In the genomic region with DNA sequence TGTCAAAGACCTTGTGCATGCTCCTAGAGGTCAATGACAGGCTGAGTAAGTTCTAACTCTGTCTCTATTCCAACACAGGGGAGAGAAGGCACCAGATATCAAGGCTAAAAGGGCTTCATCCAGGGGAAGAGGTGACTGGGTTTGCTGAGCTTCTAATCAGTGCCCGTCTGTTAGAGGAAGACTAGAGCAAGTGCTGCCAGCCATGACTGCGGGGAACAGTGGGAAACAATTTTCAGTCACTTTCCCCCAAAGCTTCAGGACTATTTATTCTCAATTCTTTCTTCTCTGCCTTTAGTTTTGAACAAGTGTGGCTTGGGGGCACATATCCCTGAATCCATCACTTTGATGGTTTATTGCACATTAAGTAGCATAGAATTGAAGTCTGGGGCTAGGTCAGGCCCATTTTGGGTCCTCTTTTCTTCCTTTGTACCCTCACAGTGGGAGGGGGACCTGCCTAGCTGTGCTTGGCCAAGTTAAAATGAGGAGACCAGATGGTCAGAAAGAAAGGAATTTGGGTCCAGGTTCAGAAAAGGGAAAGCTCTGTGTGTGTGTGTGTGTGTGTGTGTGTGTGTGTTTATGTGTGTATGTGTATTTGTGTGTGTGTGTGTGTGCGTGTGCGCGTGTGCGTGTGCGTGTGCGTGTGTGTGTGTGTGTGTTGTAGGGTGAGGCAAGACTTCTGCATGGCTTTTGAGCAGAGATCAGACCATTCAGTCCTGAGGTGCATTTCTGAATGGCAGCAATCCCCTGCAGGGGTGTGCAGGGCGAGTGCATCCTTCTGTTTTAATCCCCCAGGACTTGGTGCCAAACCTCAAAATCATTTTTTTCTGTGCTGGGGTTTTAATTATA, we compare ENCODE assay signal across 10 mouse cellular contexts.
A peak's percentile ranks its signal among the peaks of the same experiment; 100 is the strongest.
DNase-seq lines count a peak whose midpoint lies in the region; ATAC-seq and TF ChIP-seq lines count a peak whose summit lies in the region.
"Had no signal": no experiment of that assay in that cellular context is flagged by ENCODE, and none has a peak within 500 bp of the region (broad histone marks: within the 10 kb centered on the region; RNA-seq: fewer than 3 reads in every experiment).

No protein-coding gene starts in this region.

- H3K27me3 ChIP-seq in embryonic facial prominence, embryonic 10.5 days (replicated peaks; ENCODE audit: low read depth, poor library complexity, severe bottlenecking) = no peaks in the 10 kb centered on the region
- no peaks in the 10 kb centered on the region for H3K27me3 ChIP-seq in hindbrain, embryonic 13.5 days
- H3K27me3 ChIP-seq in liver, embryonic 11.5 days (replicated peaks; ENCODE audit: control insufficient read depth, insufficient read depth, low read length) = no peaks in the 10 kb centered on the region
- no peaks in the 10 kb centered on the region for H3K27me3 ChIP-seq in stomach, postnatal 0 days (ENCODE audit: control insufficient read depth, insufficient read depth, low read length)

- peaks cover 53% of the 10 kb centered on the region for H3K4me1 ChIP-seq in embryonic facial prominence, embryonic 10.5 days
- H3K4me1 ChIP-seq in hindbrain, embryonic 13.5 days (replicated peaks) = peaks cover 30% of the 10 kb centered on the region
- H3K4me1 ChIP-seq in liver, embryonic 11.5 days (replicated peaks; ENCODE audit: control insufficient read depth, insufficient read depth, low read length) = peaks cover 3% of the 10 kb centered on the region; the same call in 1 of the 2 replicates
- H3K4me1 ChIP-seq in stomach, postnatal 0 days (replicated peaks; ENCODE audit: control insufficient read depth, insufficient read depth) = 0 out of 2 replicates have a peak, but pooled peaks cover 4% of the 10 kb centered on the region

- H3K4me3 ChIP-seq in embryonic facial prominence, embryonic 10.5 days = no peak overlapping the region
- no peak overlapping the region for H3K4me3 ChIP-seq in hindbrain, embryonic 13.5 days
- H3K4me3 ChIP-seq in liver, embryonic 11.5 days (ENCODE audit: low read depth, low read length) = no peak overlapping the region
- H3K4me3 ChIP-seq in stomach, postnatal 0 days (ENCODE audit: low read depth, low read length) = no peak overlapping the region

- no peak for TF ChIP-seq EP300 in stomach, postnatal 0 days (optimal IDR thresholded peaks at IDR 0.05)

- peak; percentile 86 for DNase-seq in Muller cell, postnatal 12 days (ENCODE audit: inconsistent ontology term)
- peak; percentile 33 for DNase-seq in ZHBTc4 (ENCODE audit: low read depth, low spot score)
- no peak for DNase-seq in embryonic facial prominence, embryonic 10.5 days (ENCODE audit: low spot score)
- no peak for DNase-seq in liver, embryonic 11.5 days (ENCODE audit: low spot score)
- no peak for DNase-seq in stomach, postnatal 0 days (ENCODE audit: low spot score)
- DNase-seq in layer of hippocampus, postnatal 36 days = no peak
- DNase-seq in frontal cortex, postnatal 14 days (ENCODE audit: low spot score in 2 of 2) = no peak

- no peaks in the 10 kb centered on the region for H3K9me3 ChIP-seq in embryonic facial prominence, embryonic 10.5 days
- no peaks in the 10 kb centered on the region for H3K9me3 ChIP-seq in hindbrain, embryonic 13.5 days
- H3K9me3 ChIP-seq in liver, embryonic 11.5 days (ENCODE audit: control insufficient read depth, low read length) = no peaks in the 10 kb centered on the region
- no peaks in the 10 kb centered on the region for H3K9me3 ChIP-seq in stomach, postnatal 0 days (ENCODE audit: control insufficient read depth, low read length)

- WGBS in embryonic facial prominence, embryonic 10.5 days = 78% methylated on average over 9 of the region's 9 CpGs
- WGBS in hindbrain, embryonic 13.5 days = 60% methylated on average over 9 of the region's 9 CpGs
- WGBS in liver, embryonic 11.5 days = 86% methylated on average over 9 of the region's 9 CpGs
- 81% methylated on average over 9 of the region's 9 CpGs for WGBS in stomach, postnatal 0 days

- H3K4me2 ChIP-seq in hindbrain, embryonic 13.5 days = no peak overlapping the region
- H3K4me2 ChIP-seq in liver, embryonic 11.5 days = no peak overlapping the region
- no peak overlapping the region for H3K4me2 ChIP-seq in stomach, postnatal 0 days (replicated peaks; ENCODE audit: low read depth)

- no peak overlapping the region for H3K9ac ChIP-seq in hindbrain, embryonic 13.5 days
- no peak overlapping the region for H3K9ac ChIP-seq in liver, embryonic 11.5 days (ENCODE audit: low read depth, low read length)
- H3K9ac ChIP-seq in stomach, postnatal 0 days (ENCODE audit: low read length) = no peak overlapping the region
- H3K9ac ChIP-seq: liver, embryonic 14.5 days had no signal

- TF ChIP-seq CTCF in stomach, postnatal 0 days (IDR thresholded peaks at IDR 0.05; ENCODE audit: low read depth) = no peak

- no peak for ATAC-seq in hindbrain, embryonic 13.5 days (ENCODE audit: low FRiP score)
- no peak for ATAC-seq in liver, embryonic 11.5 days (replicated peaks; ENCODE audit: low FRiP score)
- no peak for ATAC-seq in stomach, postnatal 0 days (ENCODE audit: low FRiP score, low TSS enrichment)
- ATAC-seq: inflammation-experienced regulatory T-cells, adult 6 months had no signal

- H3K27ac ChIP-seq in embryonic facial prominence, embryonic 10.5 days (replicated peaks) = peak overlapping the region; percentile 37
- peak overlapping the region; percentile 69; the same call in 1 of the 2 replicates for H3K27ac ChIP-seq in hindbrain, embryonic 13.5 days
- H3K27ac ChIP-seq in liver, embryonic 11.5 days (ENCODE audit: low read depth, low read length) = no peak overlapping the region
- no peak overlapping the region for H3K27ac ChIP-seq in stomach, postnatal 0 days (replicated peaks)
- H3K27ac ChIP-seq: liver, embryonic 14.5 days had no signal

- H3K36me3 ChIP-seq in embryonic facial prominence, embryonic 10.5 days (replicated peaks) = no peaks in the 10 kb centered on the region
- H3K36me3 ChIP-seq in hindbrain, embryonic 13.5 days = no peaks in the 10 kb centered on the region
- H3K36me3 ChIP-seq in liver, embryonic 11.5 days (ENCODE audit: control insufficient read depth, insufficient read depth, low read length) = no peaks in the 10 kb centered on the region
- no peaks in the 10 kb centered on the region for H3K36me3 ChIP-seq in stomach, postnatal 0 days (ENCODE audit: control insufficient read depth, insufficient read depth, low read length)

Comparison
In these comparisons a context has a peak if more than half of its experiments do, and no peak if none do; other contexts are left out.
1. DNase-seq: peak in Muller cell, postnatal 12 days (single experiment) and ZHBTc4 (single experiment); none in embryonic facial prominence, embryonic 10.5 days (single experiment), liver, embryonic 11.5 days (single experiment), stomach, postnatal 0 days (single experiment), layer of hippocampus, postnatal 36 days (0 of 2) and frontal cortex, postnatal 14 days (0 of 2).
2. H3K27ac ChIP-seq: peak in embryonic facial prominence, embryonic 10.5 days (single experiment) and hindbrain, embryonic 13.5 days (single experiment); none in liver, embryonic 11.5 days (single experiment) and stomach, postnatal 0 days (single experiment).